Mouse (Mus musculus): ENCODE measurements around the gene Yju2. TPM values are rescaled to one million over a fixed set of nuclear protein-coding genes. Genes with fewer than 3 reads are reported as not detected.

Gene Yju2
- polyA plus RNA-seq, 1 experiment from 2014 or later = 21.1 TPM

DNA sequence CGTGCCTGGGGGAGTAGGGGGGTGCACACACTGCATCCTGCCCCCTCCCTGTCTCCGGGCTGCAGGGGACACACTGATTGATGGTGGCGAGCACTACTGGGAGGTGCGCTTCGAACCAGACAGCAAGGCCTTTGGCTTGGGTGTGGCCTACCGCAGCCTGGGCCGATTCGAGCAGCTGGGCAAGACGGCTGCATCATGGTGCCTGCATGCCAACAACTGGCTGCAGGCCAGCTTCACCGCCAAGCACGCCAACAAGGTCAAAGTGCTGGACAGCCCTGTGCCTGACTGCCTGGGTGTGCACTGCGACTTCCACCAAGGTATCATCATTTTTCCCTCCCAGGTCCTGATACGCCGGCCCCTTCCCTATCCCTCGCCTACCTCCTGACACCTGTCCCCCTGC lies 37.1 kb downstream of the Yju2 start:
- H3K9ac ChIP-seq = no peak overlapping the region
- H3K36me3 ChIP-seq = peaks cover 69% of the 10 kb centered on the region
- peaks cover 8% of the 10 kb centered on the region; the same call in 1 of the 2 replicates for H3K4me1 ChIP-seq (replicated peaks)
- no peak overlapping the region for H3K4me2 ChIP-seq
- peaks cover 20% of the 10 kb centered on the region for H3K27me3 ChIP-seq
- WGBS = 87% methylated on average over 15 of the region's 15 CpGs
- ATAC-seq (ENCODE audit: low read depth) = no peak
- H3K9me3 ChIP-seq = no peaks in the 10 kb centered on the region
- H3K4me3 ChIP-seq = no peak overlapping the region
- no peak overlapping the region for H3K27ac ChIP-seq (replicated peaks)

DNA sequence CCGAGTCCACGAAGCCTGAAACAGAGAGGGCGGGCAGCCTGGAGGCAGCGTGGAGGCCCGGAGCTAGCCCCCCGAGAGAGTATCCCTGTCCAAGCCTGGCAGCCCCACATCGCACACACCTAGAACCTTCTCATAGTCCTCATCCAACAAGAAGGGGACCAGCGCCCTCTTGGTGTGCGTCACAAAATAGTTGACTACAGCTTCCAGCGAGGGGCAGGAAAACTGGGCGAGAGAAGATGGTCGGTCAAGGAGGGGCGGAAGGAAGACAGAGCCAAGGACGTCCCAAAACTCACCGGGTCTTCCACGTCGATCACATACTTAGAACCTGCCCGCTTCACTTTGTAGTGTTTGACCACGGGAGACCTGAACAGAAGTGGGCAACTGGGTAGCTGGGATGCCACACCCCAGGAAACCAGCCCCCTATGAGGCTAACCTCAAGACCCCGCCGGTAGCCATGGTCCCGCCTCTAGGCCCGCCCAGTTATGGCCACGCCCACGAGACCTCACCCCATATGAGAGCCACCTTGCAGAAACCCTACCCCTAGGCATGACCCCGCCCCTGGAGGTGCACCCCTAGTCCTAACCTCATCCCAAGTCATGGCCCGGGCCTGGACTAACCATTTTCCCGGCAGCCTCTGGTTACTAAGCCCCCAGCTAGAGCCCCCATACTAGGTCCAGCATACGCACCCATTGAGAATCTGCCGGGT lies 41.0 kb downstream of the Yju2 start:
- Histone ChIP-seq H3K27me3 (peaks cover 24% of the 10 kb centered on the region), H3K9me3 (no peaks in the 10 kb centered on the region), H3K36me3 (peaks cover 30% of the 10 kb centered on the region), H3K27ac (replicated peaks) (no peak overlapping the region), H3K4me3 (no peak overlapping the region), H3K9ac (no peak overlapping the region), H3K4me1 (replicated peaks) (no peaks in the 10 kb centered on the region), H3K4me2 (peak overlapping the region; percentile 20)
- 6% methylated on average over 30 of the region's 30 CpGs for WGBS
- no peak for ATAC-seq (ENCODE audit: low read depth)

DNA sequence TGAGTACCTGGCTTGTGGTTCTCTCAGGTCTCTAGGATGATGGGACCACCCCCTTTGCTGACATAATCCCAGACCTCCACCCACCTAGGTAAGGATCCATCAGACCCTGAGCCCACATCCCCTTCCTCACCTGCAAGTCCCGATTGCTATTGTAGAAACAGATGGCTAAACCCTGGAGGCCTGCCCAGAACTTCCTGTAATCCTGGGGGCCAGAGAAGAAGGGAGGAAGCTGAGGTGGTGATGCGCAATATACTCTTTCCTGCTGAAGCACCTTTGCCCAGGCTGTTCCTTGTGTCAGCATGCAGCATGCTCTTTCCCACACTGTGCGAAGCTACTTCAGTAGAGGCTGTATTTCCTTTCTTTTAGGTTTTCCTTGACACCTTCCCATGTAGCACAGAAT lies 44.1 kb downstream of the Yju2 start:
- ATAC-seq (ENCODE audit: low read depth) = no peak
- no peak overlapping the region for H3K27ac ChIP-seq (replicated peaks)
- WGBS = 90% methylated on average over 3 of the region's 3 CpGs

DNA sequence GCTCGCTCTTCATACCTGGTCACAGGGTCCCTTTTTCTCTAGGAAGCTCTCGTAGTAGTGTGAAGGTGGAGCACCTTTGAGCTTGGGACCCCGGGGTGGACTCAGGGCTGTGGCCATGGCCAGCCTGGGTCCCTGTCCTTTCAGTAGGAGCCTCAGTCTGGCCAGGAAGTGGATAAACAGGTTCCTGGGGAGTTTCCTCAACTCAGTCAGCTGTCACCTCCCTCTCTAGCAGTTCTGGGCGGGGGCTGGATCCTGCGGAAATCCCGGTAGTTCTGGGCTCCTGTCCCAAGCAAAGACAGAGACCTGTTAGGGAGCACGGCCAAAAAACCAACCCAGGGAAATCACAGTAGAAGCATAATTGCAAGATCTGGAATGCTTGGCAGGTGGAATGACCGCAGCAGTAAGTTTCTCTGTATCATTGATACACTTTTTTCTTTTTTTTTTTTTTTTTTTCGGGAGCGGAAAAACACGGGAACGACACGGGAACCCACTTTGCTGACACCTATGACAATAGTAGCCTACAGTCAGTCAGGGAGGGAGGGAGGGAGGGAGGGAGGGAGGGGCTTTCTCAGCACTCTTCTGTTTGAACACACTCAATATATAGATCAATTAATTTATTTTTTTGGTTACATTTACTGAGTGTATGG lies 46.6 kb downstream of the Yju2 start, which contains the start of the genes Stap2 and Mpnd:
Gene Stap2 (minus strand): TSS at position 170 of the 647 bp plus-strand sequence.
Gene Mpnd (plus strand): TSS at position 297 of the 647 bp plus-strand sequence.
- no peak within 1 kb of the TSS for H3K27ac ChIP-seq (replicated peaks)
- no peak within 1 kb of the TSS for H3K4me3 ChIP-seq
- H3K27me3 ChIP-seq = peaks cover 8% of the 10 kb centered on the region
- 46% methylated on average over 11 of the region's 13 CpGs for WGBS
- H3K4me2 ChIP-seq = no peak within 1 kb of the TSS
- H3K4me1 ChIP-seq (replicated peaks) = peaks cover 21% of the 10 kb centered on the region
- no peaks in the 10 kb centered on the region for H3K36me3 ChIP-seq
- no peaks in the 10 kb centered on the region for H3K9me3 ChIP-seq
- no peak for ATAC-seq (ENCODE audit: low read depth)
- no peak within 1 kb of the TSS for H3K9ac ChIP-seq

More for the DNA sequence above, 44.1 kb downstream of the Yju2 start:
- Histone ChIP-seq H3K4me1 (replicated peaks) (peaks cover 6% of the 10 kb centered on the region), H3K27me3 (peaks cover 24% of the 10 kb centered on the region), H3K4me2 (no peak overlapping the region), H3K36me3 (0 out of 2 replicates have a peak, but pooled peaks cover under 1% of the 10 kb centered on the region), H3K9ac (no peak overlapping the region), H3K9me3 (no peaks in the 10 kb centered on the region), H3K4me3 (no peak overlapping the region)

DNA sequence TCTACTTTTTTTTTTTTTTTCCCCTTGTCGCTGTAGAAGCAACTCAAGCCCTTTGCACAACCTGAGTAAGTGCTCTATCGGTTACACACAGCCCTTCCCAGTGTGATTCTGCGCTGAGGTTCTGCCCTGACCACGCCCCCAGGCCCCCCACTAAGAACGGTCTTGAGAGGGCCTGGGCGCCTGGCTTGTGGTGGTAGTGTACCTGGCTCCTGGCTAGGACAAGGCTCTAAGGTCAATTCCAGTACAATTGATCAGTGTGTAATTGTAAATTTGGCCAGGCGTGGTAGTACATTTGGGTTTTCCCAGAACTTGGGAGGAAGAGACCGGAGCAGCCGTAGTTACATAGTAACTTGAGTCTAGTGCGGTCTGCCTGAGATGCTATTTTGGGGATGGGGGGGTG lies 48.1 kb downstream of the Yju2 start:
- ATAC-seq (ENCODE audit: low read depth) = no peak
- 57% methylated on average over 10 of the region's 10 CpGs for WGBS
- no peak overlapping the region for H3K4me2 ChIP-seq
- peaks cover 9% of the 10 kb centered on the region for H3K36me3 ChIP-seq
- H3K4me1 ChIP-seq (replicated peaks) = peaks cover 35% of the 10 kb centered on the region
- no peak overlapping the region for H3K9ac ChIP-seq
- H3K4me3 ChIP-seq = no peak overlapping the region
- H3K27me3 ChIP-seq = peaks cover 4% of the 10 kb centered on the region
- peak overlapping the region; percentile 95; the same call in 1 of the 2 replicates for H3K27ac ChIP-seq (replicated peaks)
- H3K9me3 ChIP-seq = no peaks in the 10 kb centered on the region

DNA sequence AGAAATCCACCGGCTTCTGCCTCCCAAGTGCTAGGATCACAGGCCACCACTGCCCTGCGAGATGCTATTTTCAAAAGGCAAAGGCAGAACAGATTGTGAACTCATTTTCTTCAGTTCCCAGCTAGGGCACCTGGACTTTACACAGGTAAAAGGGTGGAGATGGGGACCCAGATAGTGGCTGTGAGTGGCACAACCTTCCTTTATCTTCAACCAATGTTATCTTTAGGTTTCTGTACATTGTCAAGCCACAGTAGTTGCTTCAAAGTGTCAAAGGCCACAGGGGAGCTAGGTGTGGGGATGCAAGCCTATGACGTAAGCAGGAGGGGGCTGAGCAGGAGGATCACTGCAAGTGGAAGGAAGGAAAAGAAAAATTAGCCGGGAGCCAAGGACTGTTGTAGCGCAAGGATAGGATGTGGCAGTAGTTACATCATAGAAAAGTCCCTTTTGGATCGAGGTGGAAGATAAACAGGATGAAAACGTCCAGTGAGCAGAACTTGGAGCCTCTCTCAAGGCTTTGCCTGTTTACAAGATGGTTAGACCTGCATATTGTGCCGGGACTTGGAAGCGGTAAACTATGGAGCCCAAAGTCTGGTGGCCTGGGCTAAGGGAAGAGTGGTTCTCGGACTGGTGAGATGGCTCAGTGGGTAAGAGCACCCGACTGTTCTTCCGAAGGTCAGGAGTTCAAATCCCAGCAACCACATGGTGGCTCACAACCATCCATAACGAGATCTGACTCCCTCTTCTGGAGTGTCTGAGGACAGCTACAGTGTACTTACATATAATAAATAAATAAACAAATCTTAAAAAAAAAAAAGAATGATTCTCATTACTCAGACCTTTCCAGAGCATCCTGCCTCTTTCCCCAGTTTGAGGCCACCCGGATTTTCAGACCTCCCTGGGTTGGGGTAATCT lies 48.8 kb downstream of the Yju2 start:
- peak overlapping the region; percentile 54 for H3K9ac ChIP-seq
- peak overlapping the region; percentile 91 for H3K4me2 ChIP-seq
- WGBS = 29% methylated on average over 14 of the region's 14 CpGs
- peaks cover 4% of the 10 kb centered on the region for H3K27me3 ChIP-seq
- H3K4me1 ChIP-seq (replicated peaks) = peaks cover 41% of the 10 kb centered on the region
- no peaks in the 10 kb centered on the region for H3K9me3 ChIP-seq
- peak; percentile 27 for ATAC-seq (ENCODE audit: low read depth)
- peak overlapping the region; percentile 67 for H3K4me3 ChIP-seq
- H3K36me3 ChIP-seq = peaks cover 16% of the 10 kb centered on the region
- peak overlapping the region; percentile 95 for H3K27ac ChIP-seq (replicated peaks)

DNA sequence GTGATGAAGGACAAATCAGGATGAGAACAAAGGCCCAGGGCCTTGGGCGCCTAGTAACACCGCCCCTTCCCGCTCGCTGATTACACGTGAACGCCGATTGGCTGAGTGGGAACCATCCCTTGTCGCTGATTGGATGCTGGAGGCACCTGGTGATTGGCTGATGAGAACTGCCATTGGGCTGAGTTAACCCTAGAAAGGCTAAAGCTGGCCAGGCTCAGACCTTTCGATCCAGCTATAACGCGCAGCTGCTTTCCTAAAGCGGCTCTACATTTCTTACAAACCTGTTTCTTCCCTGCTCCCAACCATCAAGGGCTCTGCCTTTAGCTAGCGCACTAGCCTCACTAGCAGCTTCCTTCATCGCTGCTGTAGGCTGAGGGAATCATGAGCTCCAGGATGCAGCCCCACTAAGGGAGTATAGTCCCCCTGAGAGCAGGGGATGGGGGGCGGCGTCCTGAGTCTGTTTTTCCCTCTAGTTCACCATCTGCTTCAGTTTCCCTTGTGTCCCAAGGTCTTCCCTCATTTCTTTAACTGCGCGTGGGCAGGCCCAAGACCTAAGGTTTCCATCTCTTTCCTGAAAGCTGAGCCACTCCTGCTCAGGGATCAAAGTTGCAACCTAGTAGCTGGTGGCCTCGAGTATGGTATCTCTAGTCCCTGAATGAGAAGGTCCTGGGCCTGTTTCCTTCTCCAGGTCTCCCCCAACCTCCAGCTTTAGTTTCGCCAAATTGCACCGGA lies 49.6 kb downstream of the Yju2 start:
- Histone ChIP-seq H3K27ac (replicated peaks) (peak overlapping the region; percentile 95), H3K4me2 (peak overlapping the region; percentile 91), H3K4me3 (peak overlapping the region; percentile 67), H3K9me3 (no peaks in the 10 kb centered on the region), H3K4me1 (replicated peaks) (peaks cover 41% of the 10 kb centered on the region), H3K27me3 (peaks cover 4% of the 10 kb centered on the region; the same call in 1 of the 2 replicates), H3K9ac (peak overlapping the region; percentile 80), H3K36me3 (peaks cover 23% of the 10 kb centered on the region)
- under 1% methylated on average over 21 of the region's 21 CpGs for WGBS
- peak; percentile 94 for ATAC-seq (ENCODE audit: low read depth)

DNA sequence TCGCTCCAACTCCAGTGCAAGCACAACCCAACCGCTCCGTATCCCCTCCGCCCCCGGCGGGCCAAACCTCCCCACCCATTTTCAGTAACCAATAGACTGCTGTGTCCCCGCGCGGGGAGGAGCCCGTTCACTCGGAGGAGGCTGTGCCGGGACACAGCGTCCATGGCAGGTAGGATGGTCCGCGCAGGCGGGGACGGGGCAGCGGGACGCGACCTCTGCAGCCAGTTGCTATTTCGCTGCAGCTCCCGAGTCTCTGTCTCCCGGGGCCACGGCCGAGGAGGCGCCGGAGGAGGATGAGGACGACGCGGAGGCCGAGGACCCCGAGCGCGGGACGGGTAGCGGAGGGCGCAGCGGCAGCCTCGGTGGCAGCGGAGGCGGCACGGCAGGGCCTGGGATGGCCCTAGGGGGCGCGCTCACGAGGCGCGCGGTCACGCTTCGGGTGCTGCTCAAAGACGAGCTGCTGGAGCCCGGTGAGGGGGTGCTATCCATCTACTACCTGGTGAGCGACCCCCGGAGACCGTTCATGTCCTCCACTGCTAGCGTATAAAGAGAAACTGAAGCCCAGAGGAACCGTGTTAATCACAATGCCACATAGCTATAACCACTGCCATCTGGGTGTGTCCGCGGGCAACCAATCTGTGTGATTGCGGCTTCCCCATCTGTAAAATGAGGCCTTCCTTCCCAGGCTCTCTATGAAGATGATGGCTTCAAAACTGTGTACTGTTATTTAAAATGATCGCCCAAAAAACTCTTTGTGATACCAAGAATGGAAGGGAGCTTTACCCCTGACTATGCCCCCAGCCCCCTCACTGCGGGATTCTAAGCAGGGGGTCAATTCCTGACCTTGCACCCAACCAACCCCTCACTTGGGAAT lies 50.4 kb downstream of the Yju2 start:
- Histone ChIP-seq H3K4me1 (replicated peaks) (peaks cover 41% of the 10 kb centered on the region), H3K27me3 (no peaks in the 10 kb centered on the region), H3K9me3 (no peaks in the 10 kb centered on the region), H3K36me3 (peaks cover 31% of the 10 kb centered on the region), H3K27ac (replicated peaks) (peak overlapping the region; percentile 95), H3K4me2 (peak overlapping the region; percentile 91), H3K4me3 (peak overlapping the region; percentile 67), H3K9ac (peak overlapping the region; percentile 80)
- WGBS = 1% methylated on average over 61 of the region's 62 CpGs
- peak; percentile 93 for ATAC-seq (ENCODE audit: low read depth)

DNA sequence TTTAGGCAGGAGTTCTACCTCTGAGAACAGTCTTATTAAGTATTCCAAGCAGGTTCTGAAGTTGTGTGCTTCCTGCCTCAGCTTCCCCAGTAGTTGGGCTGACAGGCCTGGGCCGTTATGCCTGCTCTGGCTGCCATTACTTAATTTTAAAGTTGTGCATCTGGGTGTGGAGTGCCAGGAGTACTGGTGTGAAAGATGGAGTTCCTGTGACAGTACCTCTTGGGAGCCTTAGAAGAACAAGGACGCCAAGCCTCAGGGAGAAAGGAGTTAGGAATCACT lies 51.0 kb downstream of the Yju2 start:
- Histone ChIP-seq H3K4me3 (peak overlapping the region; percentile 67), H3K36me3 (peaks cover 35% of the 10 kb centered on the region), H3K9ac (peak overlapping the region; percentile 80), H3K4me1 (replicated peaks) (peaks cover 41% of the 10 kb centered on the region), H3K27ac (replicated peaks) (peak overlapping the region; percentile 95), H3K27me3 (no peaks in the 10 kb centered on the region), H3K9me3 (no peaks in the 10 kb centered on the region), H3K4me2 (peak overlapping the region; percentile 91)
- 41% methylated on average over 2 of the region's 2 CpGs for WGBS
- no peak for ATAC-seq (ENCODE audit: low read depth)

DNA sequence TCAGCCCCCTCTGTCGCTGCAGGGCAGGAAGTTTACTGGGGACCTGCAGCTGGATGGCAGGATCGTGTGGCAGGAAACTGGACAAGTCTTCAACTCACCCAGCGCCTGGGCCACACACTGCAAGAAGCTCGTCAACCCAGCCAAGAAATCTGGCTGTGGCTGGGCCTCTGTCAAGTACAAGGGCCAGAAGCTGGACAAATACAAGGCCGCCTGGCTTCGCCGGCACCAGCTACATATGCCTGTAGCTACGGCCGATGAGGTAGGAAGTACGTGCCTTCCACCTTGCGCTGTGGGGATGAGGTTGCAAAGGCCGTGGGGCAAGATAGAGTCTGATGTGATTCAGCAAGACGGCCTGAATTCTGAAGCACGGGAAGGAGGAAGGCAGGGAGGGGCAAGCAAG lies 51.4 kb downstream of the Yju2 start:
- peak overlapping the region; percentile 67 for H3K4me3 ChIP-seq
- WGBS = 75% methylated on average over 14 of the region's 14 CpGs
- H3K27me3 ChIP-seq = no peaks in the 10 kb centered on the region
- H3K4me2 ChIP-seq = peak overlapping the region; percentile 91
- H3K9me3 ChIP-seq = no peaks in the 10 kb centered on the region
- H3K27ac ChIP-seq (replicated peaks) = peak overlapping the region; percentile 95
- H3K36me3 ChIP-seq = peaks cover 39% of the 10 kb centered on the region
- H3K4me1 ChIP-seq (replicated peaks) = peaks cover 41% of the 10 kb centered on the region
- H3K9ac ChIP-seq = peak overlapping the region; percentile 80
- no peak for ATAC-seq (ENCODE audit: low read depth)

DNA sequence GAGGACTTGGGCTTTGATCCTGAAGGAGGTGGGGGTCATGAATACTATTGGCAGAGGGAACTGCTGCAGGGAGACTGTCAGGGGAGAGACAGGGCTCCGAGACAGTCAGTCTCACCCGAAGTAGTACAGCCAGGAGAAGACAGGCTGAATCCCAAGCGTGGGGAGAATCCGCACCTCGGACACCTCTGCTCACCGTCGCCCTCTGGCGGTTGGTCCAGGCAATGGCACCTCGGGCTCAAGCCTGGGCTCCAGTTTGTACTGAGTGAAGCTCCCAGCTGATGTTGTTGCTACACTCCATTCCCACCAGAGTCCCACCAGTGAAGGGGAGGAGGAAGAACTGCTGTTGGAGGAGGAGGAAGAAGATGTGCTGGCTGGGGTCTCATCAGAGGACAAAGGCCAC lies 51.8 kb downstream of the Yju2 start:
- H3K27me3 ChIP-seq = no peaks in the 10 kb centered on the region
- H3K4me2 ChIP-seq = peak overlapping the region; percentile 91
- no peak for ATAC-seq (ENCODE audit: low read depth)
- H3K9me3 ChIP-seq = no peaks in the 10 kb centered on the region
- 10% methylated on average over 9 of the region's 9 CpGs for WGBS
- H3K36me3 ChIP-seq = peaks cover 43% of the 10 kb centered on the region
- no peak overlapping the region for H3K27ac ChIP-seq (replicated peaks)
- H3K9ac ChIP-seq = peak overlapping the region; percentile 80
- peak overlapping the region; percentile 67 for H3K4me3 ChIP-seq
- H3K4me1 ChIP-seq (replicated peaks) = peaks cover 41% of the 10 kb centered on the region
